Mouse (Mus musculus) midbrain, embryonic 15.5 days (tissue): Measurements from ENCODE around the gene Ndufa13. TPM values are rescaled to one million over a fixed set of nuclear protein-coding genes. Genes with fewer than 3 reads are reported as not detected.
"Not testable (repeated sequence)": the region's sequence is repeated elsewhere in the genome, so short reads cannot be mapped to it uniquely, and the experiment has no call there.

Source experiments
- ATAC-seq: fragments of 200-750 bp; cut with Nextera tagmentation; replicated peaks from 2 replicates; pipeline ENCODE4 v1.8.0; 2017; ENCODE audit warnings: moderate TSS enrichment
- H3K27ac ChIP-seq: fragments of 300-500 bp; sonication (generic); 2 replicates; pipeline ENCODE4 v1.5.1; 2015; ENCODE audit warnings: mild to moderate bottlenecking, inconsistent platforms
- H3K27me3 ChIP-seq: fragments of 300-500 bp; sonication (generic); replicated peaks from 2 replicates; pipeline ENCODE4 v1.6.1; 2015; ENCODE audit warnings: inconsistent platforms
- H3K36me3 ChIP-seq: fragments of 300-500 bp; sonication (generic); replicated peaks from 2 replicates; pipeline ENCODE4 v1.6.1; 2015; ENCODE audit warnings: inconsistent platforms
- H3K4me1 ChIP-seq: fragments of 300-500 bp; sonication (generic); 2 replicates; pipeline ENCODE4 v1.6.1; 2015; ENCODE audit warnings: inconsistent platforms
- H3K4me2 ChIP-seq: fragments of 300-500 bp; sonication (generic); 2 replicates; pipeline ENCODE4 v1.6.1; 2015; ENCODE audit warnings: inconsistent platforms, mild to moderate bottlenecking, moderate library complexity
- H3K4me3 ChIP-seq: fragments of 300-500 bp; sonication (generic); 2 replicates; pipeline ENCODE4 v1.5.1; 2015; ENCODE audit warnings: mild to moderate bottlenecking, inconsistent platforms
- H3K9ac ChIP-seq: fragments of 300-500 bp; sonication (generic); 2 replicates; pipeline ENCODE4 v1.6.1; 2015; ENCODE audit warnings: mild to moderate bottlenecking, inconsistent platforms
- H3K9me3 ChIP-seq: fragments of 300-500 bp; sonication (generic); 2 replicates; pipeline ENCODE4 v1.6.1; 2016; ENCODE audit warnings: inconsistent platforms
- WGBS: fragments of 180-500 bp; shearing (Covaris S2); methylation state at CpG from one replicate; pipeline ENCODE4 v1.1.7; 2015; ENCODE audit warnings: mixed read lengths; 5-methylcytosine and 5-hydroxymethylcytosine counted together
- polyA plus RNA-seq: library from polyadenylated mRNA; unstranded; fragments of >200 nt; fragmentation: Nextera tagmentation; extraction: Ambion mirVana; gene quantifications from 2 replicates; pipeline ENCODE4 v1.2.1, GENCODE M21; 2015

The Ndufa13 gene
- 171 and 172 TPM in 2 replicates for polyA plus RNA-seq

DNA sequence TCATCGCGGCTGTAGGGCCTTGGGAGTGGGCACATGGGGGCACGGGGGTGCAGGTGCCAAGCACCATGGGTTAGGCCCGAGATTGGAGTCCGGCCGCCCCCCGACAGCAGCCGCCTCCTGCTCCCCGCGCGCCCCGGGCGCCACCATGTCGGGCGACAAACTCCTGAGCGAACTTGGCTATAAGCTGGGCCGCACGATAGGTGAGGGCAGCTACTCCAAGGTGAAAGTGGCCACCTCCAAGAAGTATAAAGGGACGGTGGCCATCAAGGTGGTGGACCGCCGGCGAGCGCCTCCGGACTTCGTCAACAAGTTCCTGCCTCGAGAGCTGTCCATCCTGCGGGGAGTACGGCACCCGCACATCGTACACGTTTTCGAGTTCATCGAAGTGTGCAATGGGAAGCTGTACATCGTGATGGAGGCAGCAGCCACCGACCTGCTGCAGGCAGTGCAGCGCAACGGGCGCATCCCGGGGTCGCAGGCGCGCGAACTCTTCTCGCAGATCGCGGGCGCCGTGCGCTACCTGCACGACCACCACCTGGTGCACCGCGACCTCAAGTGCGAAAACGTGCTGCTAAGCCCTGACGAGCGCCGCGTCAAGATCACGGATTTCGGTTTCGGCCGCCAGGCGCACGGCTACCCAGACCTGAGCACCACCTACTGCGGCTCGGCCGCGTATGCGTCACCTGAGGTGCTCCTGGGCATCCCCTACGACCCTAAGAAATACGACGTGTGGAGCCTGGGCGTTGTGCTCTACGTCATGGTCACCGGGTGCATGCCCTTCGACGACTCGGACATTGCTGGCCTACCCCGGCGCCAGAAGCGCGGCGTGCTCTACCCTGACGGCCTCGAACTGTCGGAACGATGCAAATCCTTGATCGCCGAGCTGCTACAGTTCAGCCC is at the start of gene Ndufa13, which contains the start of the genes Tssk6 and Yjefn3:
Gene Ndufa13 (minus strand): TSS at position 396 of the 900 bp plus-strand sequence.
Gene Tssk6 (plus strand): TSS at position 22 of the 900 bp plus-strand sequence.
Gene Yjefn3 (minus strand): TSS at position 550 of the 900 bp plus-strand sequence.
- Histone ChIP-seq H3K4me2 (peak within 1 kb of the TSS; percentile 99), H3K27me3 (no peaks in the 10 kb centered on the region), H3K36me3 (no peaks in the 10 kb centered on the region), H3K27ac (peak within 1 kb of the TSS; percentile 89), H3K4me1 (peaks cover 46% of the 10 kb centered on the region), H3K9ac (peak within 1 kb of the TSS; percentile 73), H3K4me3 (peak within 1 kb of the TSS; percentile 86), H3K9me3 (no peaks in the 10 kb centered on the region)
- WGBS, result 5% methylated on average over 89 of the region's 89 CpGs
- ATAC-seq, result peak; percentile 57

DNA sequence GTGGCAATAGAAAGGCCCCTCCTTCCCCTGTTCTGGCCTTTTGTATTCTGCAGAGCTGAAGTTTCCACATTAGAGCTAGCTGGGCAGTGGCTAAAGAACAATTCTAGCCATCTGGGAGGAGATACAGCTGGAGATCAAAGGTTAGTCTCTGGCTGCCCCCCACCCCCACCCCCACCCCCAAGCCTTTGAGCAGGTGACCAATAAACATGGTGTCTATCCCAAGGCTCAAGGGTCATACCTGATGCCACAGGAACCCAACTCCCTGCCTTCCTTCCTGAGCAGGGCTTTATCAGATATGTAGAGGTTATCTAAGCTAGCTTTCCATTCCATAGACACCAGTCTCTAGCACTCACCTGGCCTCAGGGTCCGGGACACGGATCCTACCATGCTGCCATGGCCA is 47.9 kb upstream of the Ndufa13 start:
- no peak for ATAC-seq
- no peak overlapping the region for H3K9ac ChIP-seq
- WGBS, result 98% methylated on average over 2 of the region's 2 CpGs
- no peak overlapping the region for H3K27ac ChIP-seq
- H3K27me3 ChIP-seq, result no peaks in the 10 kb centered on the region
- no peak overlapping the region for H3K4me3 ChIP-seq
- no peak overlapping the region for H3K4me2 ChIP-seq
- H3K9me3 ChIP-seq, result no peaks in the 10 kb centered on the region
- H3K4me1 ChIP-seq, result no peaks in the 10 kb centered on the region
- no peaks in the 10 kb centered on the region for H3K36me3 ChIP-seq

DNA sequence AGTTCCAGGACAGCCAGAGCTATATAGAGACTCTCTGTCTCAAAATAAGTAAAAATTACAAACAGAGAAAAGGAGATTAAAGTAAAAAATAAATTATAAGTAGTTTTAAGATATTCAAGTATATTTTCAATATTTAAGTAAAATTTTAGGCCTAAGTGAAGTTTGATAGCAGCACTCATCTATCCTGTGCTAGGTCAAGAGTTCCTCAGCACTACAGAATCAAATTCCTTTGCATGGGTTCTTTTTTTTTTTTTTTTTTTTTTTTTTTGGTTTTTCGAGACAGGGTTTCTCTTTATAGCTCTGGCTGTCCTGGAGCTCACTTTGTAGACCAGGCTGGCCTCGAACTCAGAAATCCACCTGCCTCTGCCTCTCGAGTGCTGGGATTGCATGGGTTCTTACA is 40.1 kb upstream of the Ndufa13 start:
- WGBS, result 88% methylated on average over 2 of the region's 3 CpGs
- H3K36me3 ChIP-seq, H3K4me1 ChIP-seq, H3K9me3 ChIP-seq, H3K27ac ChIP-seq, ATAC-seq, H3K27me3 ChIP-seq, H3K4me2 ChIP-seq, H3K9ac ChIP-seq, H3K4me3 ChIP-seq: not testable (repeated sequence)

DNA sequence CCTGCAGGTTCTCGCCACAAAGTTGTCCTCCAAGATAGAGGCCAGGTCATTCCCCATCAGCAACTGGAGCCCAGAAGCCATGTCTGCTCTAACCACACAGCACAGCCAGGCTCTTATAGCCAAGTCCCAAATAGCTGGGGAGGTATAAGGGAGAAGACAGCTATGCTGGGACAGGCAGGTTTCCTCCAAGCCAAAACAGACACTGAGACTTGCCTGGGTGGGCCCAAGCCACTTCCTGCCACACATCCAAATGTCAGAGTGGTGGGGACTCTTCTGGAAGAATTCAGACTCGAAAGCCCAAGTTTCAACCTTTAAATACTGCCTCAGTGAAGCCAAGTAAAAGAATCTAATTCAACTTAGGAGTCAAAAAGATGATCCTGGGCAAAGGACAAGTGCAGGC is 38.0 kb upstream of the Ndufa13 start:
- Histone ChIP-seq H3K9ac (no peak overlapping the region), H3K4me2 (no peak overlapping the region), H3K27me3 (no peaks in the 10 kb centered on the region), H3K27ac (no peak overlapping the region), H3K36me3 (no peaks in the 10 kb centered on the region), H3K9me3 (no peaks in the 10 kb centered on the region), H3K4me1 (no peaks in the 10 kb centered on the region), H3K4me3 (no peak overlapping the region)
- 89% methylated on average over 2 of the region's 2 CpGs for WGBS
- ATAC-seq, result no peak

DNA sequence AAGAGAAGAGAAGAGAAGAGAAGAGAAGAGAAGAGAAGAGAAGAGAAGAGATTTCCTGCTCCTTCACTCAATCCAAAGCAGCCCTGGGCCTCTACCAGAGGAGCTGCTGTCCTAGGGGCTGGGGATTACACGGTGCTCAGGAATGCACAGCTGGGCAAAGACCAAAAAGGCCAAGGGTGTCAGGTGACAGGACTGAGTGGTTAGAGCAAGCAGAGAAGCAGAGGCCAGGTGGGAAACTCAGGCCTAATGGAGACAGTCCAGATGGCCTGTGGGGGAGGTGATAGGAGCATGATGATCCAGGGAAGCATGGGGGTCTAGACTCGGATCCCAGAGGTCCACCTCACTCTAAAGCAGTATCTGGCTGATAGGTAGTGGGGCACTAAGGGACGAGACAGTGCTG is 37.3 kb upstream of the Ndufa13 start:
- Histone ChIP-seq H3K4me1 (no peaks in the 10 kb centered on the region), H3K4me3 (no peak overlapping the region), H3K27ac (no peak overlapping the region), H3K9ac (no peak overlapping the region), H3K27me3 (no peaks in the 10 kb centered on the region), H3K4me2 (no peak overlapping the region), H3K36me3 (no peaks in the 10 kb centered on the region), H3K9me3 (no peaks in the 10 kb centered on the region)
- 50% methylated on average over 3 of the region's 3 CpGs for WGBS
- ATAC-seq, result no peak

DNA sequence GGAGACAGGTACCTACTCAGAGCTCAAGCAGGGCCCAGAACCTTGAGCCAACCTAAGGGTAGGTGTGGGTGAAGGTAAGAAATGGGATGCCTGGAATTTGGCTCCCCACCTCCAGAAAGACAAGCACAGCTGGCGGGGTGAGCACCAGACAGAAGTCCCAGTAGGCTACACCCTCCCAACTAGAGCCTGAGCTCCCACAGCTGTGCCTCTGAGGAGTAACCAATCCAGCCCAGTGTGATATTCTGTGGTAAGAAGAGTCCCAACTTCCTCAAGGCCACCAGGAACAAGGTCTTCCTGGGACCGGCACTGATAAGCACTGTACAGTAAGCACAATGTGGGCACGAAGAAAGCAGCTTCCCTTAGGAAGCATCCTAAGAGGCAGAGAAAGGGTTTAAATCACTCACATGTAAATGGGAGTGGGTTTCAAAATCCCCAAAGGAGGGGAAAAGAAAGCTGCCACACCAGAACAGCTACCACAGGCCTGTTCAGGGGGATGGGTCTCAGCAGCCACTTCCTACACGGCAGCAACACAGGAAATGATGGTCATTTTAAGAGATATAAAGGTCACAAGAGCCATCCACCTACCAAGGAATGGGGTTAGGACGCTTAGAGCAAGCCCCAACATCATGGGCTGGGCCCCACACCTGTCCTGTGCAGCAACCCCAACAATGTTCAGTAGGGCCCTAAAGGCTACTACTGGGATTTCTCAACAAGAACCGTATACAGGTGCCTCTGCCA is 36.1 kb upstream of the Ndufa13 start:
- ATAC-seq, result no peak
- Histone ChIP-seq H3K27ac (no peak overlapping the region), H3K36me3 (no peaks in the 10 kb centered on the region), H3K27me3 (no peaks in the 10 kb centered on the region), H3K9ac (no peak overlapping the region), H3K4me1 (no peaks in the 10 kb centered on the region), H3K9me3 (no peaks in the 10 kb centered on the region), H3K4me2 (no peak overlapping the region), H3K4me3 (no peak overlapping the region)
- WGBS, result 90% methylated on average over 6 of the region's 6 CpGs

DNA sequence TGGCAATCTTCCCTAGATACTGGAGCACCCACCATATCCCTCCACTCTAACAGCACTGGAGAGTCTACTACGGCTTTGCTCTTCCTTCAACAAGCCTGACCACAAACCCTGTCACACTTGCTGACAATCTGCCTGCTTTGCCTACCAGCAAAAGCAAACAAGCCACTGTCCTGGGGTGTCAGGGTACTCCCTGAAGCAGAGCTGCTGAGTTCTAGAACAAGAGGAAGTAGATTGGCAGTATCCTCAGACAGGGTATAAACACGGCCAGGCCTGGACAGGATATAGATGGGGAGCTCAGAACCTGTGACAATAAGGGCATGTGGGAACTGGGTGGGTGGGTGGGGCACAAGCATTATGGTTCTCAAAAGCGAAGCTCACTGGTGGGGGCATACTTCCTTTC is 35.1 kb upstream of the Ndufa13 start:
- no peak for ATAC-seq

DNA sequence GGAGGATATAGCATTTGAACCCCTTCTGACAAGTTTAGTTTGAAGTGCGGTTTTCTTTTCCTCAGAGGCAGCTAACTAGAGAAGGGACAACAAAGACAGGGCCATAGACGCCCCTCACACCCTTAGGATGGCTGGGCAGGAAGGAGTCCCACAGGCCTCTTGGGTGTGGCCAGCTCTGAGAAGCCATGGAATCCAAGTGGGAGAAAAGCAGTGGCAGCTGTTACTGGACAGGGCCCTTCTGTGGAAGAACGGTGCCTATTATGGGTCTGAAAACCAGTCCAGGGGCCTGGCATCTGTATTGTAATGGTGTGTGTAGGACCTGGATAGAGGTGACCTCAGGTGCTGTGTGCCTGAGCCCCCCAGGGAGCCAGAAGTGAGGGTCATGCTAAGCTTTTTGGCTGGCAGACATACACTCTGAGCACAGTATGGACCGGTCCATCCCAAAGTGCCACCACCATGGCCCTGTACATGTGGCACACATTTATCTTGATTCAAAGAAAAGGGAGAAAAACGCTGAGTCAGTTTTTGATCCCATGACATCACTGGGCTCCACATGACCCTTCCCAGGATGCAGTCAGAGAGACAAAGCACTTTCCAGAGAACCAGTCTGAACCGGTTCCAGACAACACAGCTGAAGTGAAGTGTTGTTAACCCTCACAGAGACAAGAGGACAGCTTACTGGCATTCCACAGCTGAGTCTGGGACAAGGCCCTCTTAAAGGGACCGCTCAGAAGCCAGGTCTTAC is 33.9 kb upstream of the Ndufa13 start:
- Histone ChIP-seq H3K9me3 (no peaks in the 10 kb centered on the region), H3K27me3 (no peaks in the 10 kb centered on the region), H3K4me1 (no peaks in the 10 kb centered on the region), H3K27ac (no peak overlapping the region), H3K9ac (no peak overlapping the region), H3K4me2 (no peak overlapping the region), H3K36me3 (no peaks in the 10 kb centered on the region), H3K4me3 (no peak overlapping the region)
- ATAC-seq, result peak; percentile 72
- WGBS, result 69% methylated on average over 7 of the region's 7 CpGs

More for the DNA sequence above, 35.1 kb upstream of the Ndufa13 start:
- Histone ChIP-seq H3K9ac (no peak overlapping the region), H3K4me3 (no peak overlapping the region), H3K4me1 (no peaks in the 10 kb centered on the region), H3K36me3 (no peaks in the 10 kb centered on the region), H3K27ac (no peak overlapping the region), H3K9me3 (no peaks in the 10 kb centered on the region), H3K27me3 (no peaks in the 10 kb centered on the region), H3K4me2 (no peak overlapping the region)
- WGBS, result 97% methylated on average over 3 of the region's 3 CpGs

DNA sequence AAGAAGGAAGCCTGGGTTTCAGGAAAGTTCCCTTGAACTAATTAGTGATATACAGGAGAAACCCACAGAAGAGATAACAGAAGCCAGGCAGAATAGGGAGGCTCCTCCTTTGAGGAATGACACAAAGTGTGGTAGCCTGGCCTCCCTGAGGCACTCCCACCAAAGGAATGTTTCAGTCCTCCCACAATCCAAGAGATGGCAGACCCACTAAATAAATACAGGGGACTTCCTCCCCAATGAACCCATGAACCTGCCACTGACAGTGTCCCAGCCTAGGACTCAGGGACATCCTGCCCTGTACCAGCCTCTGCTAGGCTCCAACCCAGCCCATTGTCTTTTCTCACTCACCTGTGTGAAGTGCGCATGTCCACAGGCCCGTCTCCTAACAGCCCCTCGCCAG is 33.1 kb upstream of the Ndufa13 start:
- no peaks in the 10 kb centered on the region for H3K36me3 ChIP-seq
- H3K4me2 ChIP-seq, result no peak overlapping the region
- H3K9me3 ChIP-seq, result no peaks in the 10 kb centered on the region
- no peak overlapping the region for H3K9ac ChIP-seq
- H3K27ac ChIP-seq, result no peak overlapping the region
- no peaks in the 10 kb centered on the region for H3K27me3 ChIP-seq
- ATAC-seq, result no peak
- 90% methylated on average over 3 of the region's 3 CpGs for WGBS
- H3K4me1 ChIP-seq, result no peaks in the 10 kb centered on the region
- H3K4me3 ChIP-seq, result no peak overlapping the region

DNA sequence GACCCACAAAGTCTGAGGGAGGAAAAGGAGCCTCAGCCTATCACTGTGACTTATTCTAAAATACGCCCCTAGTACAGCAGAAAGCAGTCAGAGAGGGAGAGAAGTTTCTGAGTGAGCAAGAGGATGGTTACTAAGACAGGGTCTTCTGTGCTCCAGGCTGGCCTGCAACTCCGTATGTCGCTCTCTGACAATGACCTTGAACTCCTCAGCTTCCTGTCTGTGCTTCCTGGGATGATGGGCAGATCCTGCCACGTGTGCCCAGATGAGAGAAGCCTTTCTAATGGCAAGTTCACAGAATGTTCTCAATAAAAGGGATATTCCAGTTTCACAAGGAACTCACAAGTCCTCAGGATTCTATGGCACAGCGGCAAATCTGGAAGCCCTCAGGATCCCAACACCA is 32.2 kb upstream of the Ndufa13 start:
- no peak for ATAC-seq
- no peak overlapping the region for H3K27ac ChIP-seq
- no peaks in the 10 kb centered on the region for H3K4me1 ChIP-seq
- WGBS, result 90% methylated on average over 5 of the region's 5 CpGs
- H3K27me3 ChIP-seq, result no peaks in the 10 kb centered on the region
- H3K36me3 ChIP-seq, result no peaks in the 10 kb centered on the region
- no peak overlapping the region for H3K4me3 ChIP-seq
- no peaks in the 10 kb centered on the region for H3K9me3 ChIP-seq
- H3K9ac ChIP-seq, result no peak overlapping the region
- no peak overlapping the region for H3K4me2 ChIP-seq

DNA sequence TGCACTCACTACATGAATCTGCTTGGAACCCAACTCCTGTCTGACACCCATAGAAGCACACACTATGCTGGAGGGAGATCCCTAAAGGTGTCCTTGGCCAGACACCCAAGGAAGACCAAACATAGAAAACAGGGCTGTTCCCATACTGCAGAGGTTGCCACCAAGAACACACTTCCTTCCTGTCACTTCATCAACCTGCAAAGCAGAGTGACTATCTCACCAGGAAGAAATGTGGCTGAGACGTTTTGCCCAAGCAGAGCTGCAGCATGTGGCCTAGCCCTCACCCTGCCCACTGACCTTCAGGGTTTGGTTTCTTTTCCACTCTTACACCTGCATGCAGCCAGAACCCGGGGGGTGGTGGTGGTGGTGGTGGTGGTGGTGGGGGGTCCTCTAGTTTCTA is 31.5 kb upstream of the Ndufa13 start:
- no peak overlapping the region for H3K27ac ChIP-seq
- H3K27me3 ChIP-seq, result no peaks in the 10 kb centered on the region
- no peaks in the 10 kb centered on the region for H3K36me3 ChIP-seq
- no peak overlapping the region for H3K4me3 ChIP-seq
- no peaks in the 10 kb centered on the region for H3K9me3 ChIP-seq
- no peak overlapping the region for H3K4me2 ChIP-seq
- WGBS, result 83% methylated on average over 2 of the region's 2 CpGs
- no peak for ATAC-seq
- H3K4me1 ChIP-seq, result no peaks in the 10 kb centered on the region
- no peak overlapping the region for H3K9ac ChIP-seq

DNA sequence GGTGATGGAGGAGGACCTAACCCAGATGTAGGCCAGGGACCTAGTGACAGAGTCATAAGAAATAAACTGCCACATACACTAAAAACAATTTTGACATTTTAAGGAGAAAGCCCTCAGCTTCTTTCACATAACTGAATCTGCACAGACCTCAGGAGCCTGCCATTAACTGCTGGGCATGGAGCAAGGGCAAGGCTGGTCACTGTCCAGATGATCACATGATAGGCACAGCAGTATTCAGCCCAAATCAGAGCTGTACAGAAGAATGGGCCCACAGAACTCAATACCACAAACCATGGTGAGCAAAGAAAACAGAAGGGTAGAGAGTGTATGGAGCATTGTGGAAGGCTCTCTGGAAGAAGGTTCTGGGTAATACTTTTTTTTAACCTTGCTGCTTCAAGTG is 24.5 kb upstream of the Ndufa13 start:
- Histone ChIP-seq H3K9me3 (no peaks in the 10 kb centered on the region), H3K4me2 (no peak overlapping the region), H3K4me3 (no peak overlapping the region), H3K36me3 (no peaks in the 10 kb centered on the region), H3K27ac (no peak overlapping the region), H3K4me1 (no peaks in the 10 kb centered on the region), H3K9ac (no peak overlapping the region), H3K27me3 (no peaks in the 10 kb centered on the region)
- no peak for ATAC-seq
